Mouse (Mus musculus) liver, embryonic 13.5 days (tissue): ENCODE data around the gene Gm11444. TPM values are rescaled to one million over a fixed set of nuclear protein-coding genes. Genes with fewer than 3 reads are reported as not detected.
A peak's percentile ranks its signal among the peaks of the same experiment; 100 is the strongest.

ENCODE experiments used
- ATAC-seq: fragments of 200-750 bp; cut with Nextera tagmentation; 2 replicates; pipeline ENCODE4 v1.8.0; 2017; ENCODE audit warnings: low read depth, mild to moderate bottlenecking, moderate number of reproducible peaks, moderate library complexity
- DNase-seq: peaks from one replicate; pipeline ENCODE4 v3.0.0; 2022
- H3K27ac ChIP-seq: fragments of 300-500 bp; sonication (generic); 2 replicates; pipeline ENCODE4 v1.5.1; 2015; ENCODE audit warnings: moderate library complexity, mild to moderate bottlenecking, inconsistent platforms
- H3K27me3 ChIP-seq: fragments of 300-500 bp; sonication (generic); 2 replicates; pipeline ENCODE4 v1.6.1; 2015; ENCODE audit warnings: mild to moderate bottlenecking, inconsistent platforms
- H3K36me3 ChIP-seq: fragments of 300-500 bp; sonication (generic); 2 replicates; pipeline ENCODE4 v1.6.1; 2015; ENCODE audit warnings: mild to moderate bottlenecking, inconsistent platforms
- H3K4me1 ChIP-seq: fragments of 300-500 bp; sonication (generic); replicated peaks from 2 replicates; pipeline ENCODE4 v1.6.1; 2015; ENCODE audit warnings: inconsistent platforms
- H3K4me2 ChIP-seq: fragments of 300-500 bp; sonication (generic); 2 replicates; pipeline ENCODE4 v1.6.1; 2015; ENCODE audit warnings: inconsistent platforms, mild to moderate bottlenecking, moderate library complexity
- H3K4me3 ChIP-seq: fragments of 300-500 bp; sonication (generic); replicated peaks from 2 replicates; pipeline ENCODE4 v1.5.1; 2015; ENCODE audit warnings: mild to moderate bottlenecking, inconsistent platforms
- H3K9ac ChIP-seq: fragments of 300-500 bp; sonication (generic); 2 replicates; pipeline ENCODE4 v1.6.1; 2015; ENCODE audit warnings: mild to moderate bottlenecking, inconsistent platforms
- H3K9me3 ChIP-seq: fragments of 300-500 bp; sonication (generic); replicated peaks from 2 replicates; pipeline ENCODE4 v1.6.1; 2016; ENCODE audit warnings: inconsistent platforms
- WGBS: fragments of 180-500 bp; shearing (Covaris S2); methylation state at CpG from one replicate; pipeline ENCODE4 v1.1.7; 2015; ENCODE audit not compliant: insufficient replicate concordance; 5-methylcytosine and 5-hydroxymethylcytosine counted together
- polyA plus RNA-seq: library from polyadenylated mRNA; unstranded; fragments of >200 nt; fragmentation: Nextera tagmentation; extraction: Ambion mirVana; gene quantifications from 2 replicates; pipeline ENCODE4 v1.2.1, GENCODE M21; 2015

Gm11444 gene
- polyA plus RNA-seq, 1 experiment from 2014 or later: not detected

- Histone ChIP-seq H3K4me3 (no peak overlapping the region), H3K27ac (no peak overlapping the region), H3K27me3 (peaks cover 36% of the 10 kb centered on the region), H3K9ac (no peak overlapping the region), H3K4me1 (no peaks in the 10 kb centered on the region), H3K4me2 (no peak overlapping the region), H3K36me3 (no peaks in the 10 kb centered on the region), H3K9me3 (no peaks in the 10 kb centered on the region)
- WGBS: 37% methylated on average over 6 of the region's 6 CpGs
- DNase-seq (no peak), ATAC-seq (no peak)
These were observed 625 bp upstream of the Gm11444 start for GRCm38 (mm10) chr11:85850758-85851157.

- ATAC-seq: peak; percentile 63
- Histone ChIP-seq H3K4me2 (peak overlapping the region; percentile 45), H3K9me3 (no peaks in the 10 kb centered on the region), H3K27ac (no peak overlapping the region), H3K27me3 (peaks cover 54% of the 10 kb centered on the region), H3K4me3 (0 out of 2 replicates have a peak overlapping the region, but pooled peaks have one; percentile 14), H3K36me3 (no peaks in the 10 kb centered on the region), H3K4me1 (peaks cover 6% of the 10 kb centered on the region), H3K9ac (no peak overlapping the region)
- 7% methylated on average over 21 of the region's 21 CpGs for WGBS
- DNase-seq: peak; percentile 43
These were observed 1.1 kb downstream of the Gm11444 start for GRCm38 (mm10) chr11:85849037-85849436.

- H3K27ac ChIP-seq: no peak overlapping the region
- WGBS: 55% methylated on average over 4 of the region's 4 CpGs
- DNase-seq (no peak), ATAC-seq (no peak)
- no peak overlapping the region for H3K9ac ChIP-seq
- H3K36me3 ChIP-seq: no peaks in the 10 kb centered on the region
- peaks cover 29% of the 10 kb centered on the region for H3K4me1 ChIP-seq
- H3K4me3 ChIP-seq: no peak overlapping the region
- H3K4me2 ChIP-seq: no peak overlapping the region
- no peaks in the 10 kb centered on the region for H3K9me3 ChIP-seq
- H3K27me3 ChIP-seq: peaks cover 79% of the 10 kb centered on the region
These were observed 3.6 kb downstream of the Gm11444 start for GRCm38 (mm10) chr11:85846509-85846908.

GRCm38 (mm10) chr11:85845921-85846320 is 4.2 kb downstream of the Gm11444 start:
- Histone ChIP-seq H3K36me3 (no peaks in the 10 kb centered on the region), H3K4me3 (no peak overlapping the region), H3K9ac (no peak overlapping the region), H3K27me3 (peaks cover 85% of the 10 kb centered on the region), H3K4me2 (no peak overlapping the region), H3K27ac (no peak overlapping the region), H3K9me3 (no peaks in the 10 kb centered on the region), H3K4me1 (peaks cover 29% of the 10 kb centered on the region)
- ATAC-seq (no peak), DNase-seq (no peak)
- WGBS: 39% methylated on average over 5 of the region's 5 CpGs

- Histone ChIP-seq H3K27ac (no peak overlapping the region), H3K27me3 (peaks cover 91% of the 10 kb centered on the region), H3K4me3 (no peak overlapping the region), H3K9me3 (no peaks in the 10 kb centered on the region), H3K9ac (no peak overlapping the region), H3K36me3 (no peaks in the 10 kb centered on the region), H3K4me2 (peak overlapping the region; percentile 77), H3K4me1 (peaks cover 34% of the 10 kb centered on the region)
- ATAC-seq (no peak), DNase-seq (no peak)
- WGBS: 33% methylated on average over 5 of the region's 5 CpGs
These were observed 5.2 kb downstream of the Gm11444 start for GRCm38 (mm10) chr11:85844971-85845370.

GRCm38 (mm10) chr11:85844144-85844965 is 5.8 kb downstream of the Gm11444 start:
- Histone ChIP-seq H3K4me2 (peak overlapping the region; percentile 77), H3K9me3 (no peaks in the 10 kb centered on the region), H3K27me3 (peaks cover 93% of the 10 kb centered on the region), H3K36me3 (no peaks in the 10 kb centered on the region), H3K4me3 (peak overlapping the region; percentile 56), H3K9ac (peak overlapping the region; percentile 43; the same call in 1 of the 2 replicates), H3K4me1 (peaks cover 34% of the 10 kb centered on the region), H3K27ac (no peak overlapping the region)
- peak; percentile 52 for ATAC-seq
- WGBS: under 1% methylated on average over 54 of the region's 54 CpGs
- peak; percentile 62 for DNase-seq

GRCm38 (mm10) chr11:85843347-85843692 is 6.8 kb downstream of the Gm11444 start:
- Histone ChIP-seq H3K4me2 (peak overlapping the region; percentile 77), H3K27me3 (peaks cover 96% of the 10 kb centered on the region), H3K27ac (no peak overlapping the region), H3K36me3 (no peaks in the 10 kb centered on the region), H3K4me1 (peaks cover 34% of the 10 kb centered on the region), H3K4me3 (peak overlapping the region; percentile 56), H3K9ac (peak overlapping the region; percentile 43; the same call in 1 of the 2 replicates), H3K9me3 (no peaks in the 10 kb centered on the region)
- ATAC-seq: peak; percentile 39; the same call in 1 of the 2 replicates
- peak; percentile 48 for DNase-seq
- under 1% methylated on average over 18 of the region's 18 CpGs for WGBS

GRCm38 (mm10) chr11:85842596-85843346 is 7.4 kb downstream of the Gm11444 start:
- peak overlapping the region; percentile 56 for H3K4me3 ChIP-seq
- no peak for ATAC-seq
- peaks cover 37% of the 10 kb centered on the region for H3K4me1 ChIP-seq
- no peak overlapping the region for H3K9ac ChIP-seq
- H3K27ac ChIP-seq: no peak overlapping the region
- H3K4me2 ChIP-seq: peak overlapping the region; percentile 77
- no peaks in the 10 kb centered on the region for H3K9me3 ChIP-seq
- peaks cover 99% of the 10 kb centered on the region for H3K27me3 ChIP-seq
- no peak for DNase-seq
- no peaks in the 10 kb centered on the region for H3K36me3 ChIP-seq
- 5% methylated on average over 24 of the region's 24 CpGs for WGBS

- Histone ChIP-seq H3K27me3 (peaks cover 100% of the 10 kb centered on the region), H3K27ac (no peak overlapping the region), H3K9ac (no peak overlapping the region), H3K4me1 (peaks cover 39% of the 10 kb centered on the region), H3K9me3 (no peaks in the 10 kb centered on the region), H3K36me3 (no peaks in the 10 kb centered on the region), H3K4me3 (peak overlapping the region; percentile 41), H3K4me2 (peak overlapping the region; percentile 77)
- ATAC-seq (peak; percentile 29), DNase-seq (no peak)
- under 1% methylated on average over 32 of the region's 32 CpGs for WGBS
These were observed 8.2 kb downstream of the Gm11444 start for GRCm38 (mm10) chr11:85841980-85842379.

- Histone ChIP-seq H3K4me3 (no peak overlapping the region), H3K27ac (no peak overlapping the region), H3K27me3 (peaks cover 100% of the 10 kb centered on the region), H3K36me3 (no peaks in the 10 kb centered on the region), H3K4me1 (peaks cover 39% of the 10 kb centered on the region), H3K9me3 (no peaks in the 10 kb centered on the region), H3K9ac (no peak overlapping the region), H3K4me2 (peak overlapping the region; percentile 77; the same call in 1 of the 2 replicates)
- ATAC-seq: no peak
- DNase-seq: no peak
- 5% methylated on average over 8 of the region's 8 CpGs for WGBS
These were observed 8.9 kb downstream of the Gm11444 start for GRCm38 (mm10) chr11:85841211-85841681.

- peaks cover 100% of the 10 kb centered on the region for H3K27me3 ChIP-seq
- peak overlapping the region; percentile 28; the same call in 1 of the 2 replicates for H3K4me2 ChIP-seq
- H3K27ac ChIP-seq: no peak overlapping the region
- no peak for ATAC-seq
- H3K4me1 ChIP-seq: peaks cover 39% of the 10 kb centered on the region
- no peak overlapping the region for H3K9ac ChIP-seq
- DNase-seq: no peak
- H3K9me3 ChIP-seq: no peaks in the 10 kb centered on the region
- WGBS: 3% methylated on average over 21 of the region's 21 CpGs
- H3K36me3 ChIP-seq: no peaks in the 10 kb centered on the region
- peak overlapping the region; percentile 20 for H3K4me3 ChIP-seq
These were observed 9.4 kb downstream of the Gm11444 start for GRCm38 (mm10) chr11:85840803-85841145.
